ENCODE assay signal across 10 mouse cellular contexts in genomic region chr1:120795245-120795644, GRCm38 (mm10).
DNase-seq lines count a peak whose midpoint lies in the region; ATAC-seq and TF ChIP-seq lines count a peak whose summit lies in the region.
"Had no signal": no experiment of that assay in that cellular context is flagged by ENCODE, and none has a peak within 500 bp of the region (broad histone marks: within the 10 kb centered on the region; RNA-seq: fewer than 3 reads in every experiment).

No protein-coding gene starts in this region.

- H3K27me3 ChIP-seq in neural tube, embryonic 15.5 days (replicated peaks): no peaks in the 10 kb centered on the region

- no peaks in the 10 kb centered on the region for H3K9me3 ChIP-seq in neural tube, embryonic 15.5 days (replicated peaks)

- H3K4me3 ChIP-seq in neural tube, embryonic 15.5 days (replicated peaks): no peak overlapping the region
- H3K4me3 ChIP-seq in left cerebral cortex, adult 2 months: no peak overlapping the region
- H3K4me3 ChIP-seq: myocyte had no signal

- WGBS in neural tube, embryonic 15.5 days: 70% methylated on average over 14 of the region's 14 CpGs

- peak; percentile 34 for DNase-seq in embryo, embryonic 10 days (ENCODE audit: low spot score)
- no peak for DNase-seq in embryo, embryonic 9.5 days (ENCODE audit: extremely low spot score)
- peak; percentile 40 for DNase-seq in neural tube, embryonic 10.5 days (ENCODE audit: extremely low spot score, low spot score)
- peak; percentile 18 to 20 for DNase-seq in left cerebral cortex, adult 2 months (ENCODE audit: extremely low spot score in 1 of 2, low spot score in 2 of 2)
- peak; percentile 9 for DNase-seq in telencephalon, adult 2 months (ENCODE audit: low read depth, low spot score)
- DNase-seq in urinary bladder, postnatal 10 days (ENCODE audit: low spot score): no peak
- DNase-seq in Muller cell, postnatal 12 days (ENCODE audit: inconsistent ontology term): no peak

- no peak for ATAC-seq in neural tube, embryonic 15.5 days (ENCODE audit: low FRiP score)
- ATAC-seq: intestine, embryonic 16.5 days had no signal

- H3K27ac ChIP-seq in neural tube, embryonic 15.5 days (replicated peaks): no peak overlapping the region
- H3K27ac ChIP-seq in left cerebral cortex, adult 2 months: no peak overlapping the region

- intact Hi-C loops in left cerebral cortex, adult 2 months (cut with DNase I): no loop called here

- no peaks in the 10 kb centered on the region for H3K36me3 ChIP-seq in neural tube, embryonic 15.5 days

- peak; percentile 52 for TF ChIP-seq CTCF in left cerebral cortex, adult 2 months (IDR thresholded peaks at IDR 0.05)

- no peak overlapping the region for H3K4me2 ChIP-seq in neural tube, embryonic 15.5 days

- H3K9ac ChIP-seq in neural tube, embryonic 15.5 days (replicated peaks): no peak overlapping the region

- no peaks in the 10 kb centered on the region for H3K4me1 ChIP-seq in neural tube, embryonic 15.5 days

Comparison
In these comparisons a context has a peak if more than half of its experiments do, and no peak if none do; other contexts are left out.
1. DNase-seq: peak in embryo, embryonic 10 days (single experiment), neural tube, embryonic 10.5 days (single experiment), left cerebral cortex, adult 2 months (2 of 2) and telencephalon, adult 2 months (single experiment); none in embryo, embryonic 9.5 days (single experiment), urinary bladder, postnatal 10 days (single experiment) and Muller cell, postnatal 12 days (single experiment).